Mouse (Mus musculus): ENCODE measurements at regions not wholly inside any gene's neighbourhood (a gene's known extent, or its start where the extent isn't known, plus 50 kb on each side); places are given as distances from the start of the nearest gene placed in this dataset.

- TF ChIP-seq CTCF (IDR thresholded peaks at IDR 0.05 in 2 of 3, conservative IDR thresholded peaks at IDR 0.05 in 1 of 3; ENCODE audit: control insufficient read depth in 1 of 3, insufficient read depth in 1 of 3, low read depth in 2 of 3, low read length in 3 of 3, poor library complexity in 1 of 3, severe bottlenecking in 1 of 3) (no peak), POLR2A (IDR thresholded peaks at IDR 0.05; ENCODE audit: control insufficient read depth in 1 of 2, insufficient read depth in 1 of 2, low read depth in 1 of 2, low read length in 2 of 2, poor library complexity in 1 of 2) (no peak), E2F4 (IDR thresholded peaks at IDR 0.05; ENCODE audit: borderline replicate concordance, low read depth, low read length) (no peak), SMC3 (IDR thresholded peaks at IDR 0.05; ENCODE audit: low read depth, low read length) (no peak), HCFC1 (IDR thresholded peaks at IDR 0.05; ENCODE audit: low read depth, low read length) (no peak), ZMIZ1 (IDR thresholded peaks at IDR 0.05; ENCODE audit: low read depth, low read length) (no peak), GABPA (IDR thresholded peaks at IDR 0.05; ENCODE audit: low read depth, low read length) (no peak)
Measured at GRCm38 (mm10) chr3:58342096-58342495, 72.4 kb upstream of the Tsc22d2 start.

Measured in MEL (cell line).